Mouse (Mus musculus) cerebellum, adult 2 months (tissue): ENCODE results near the gene Aacs.

Experiments used
- CTCF ChIP-seq: fragments of 200-500 bp; IDR thresholded peaks from 2 replicates; pipeline ENCODE4 v1.5.1; 2011; ENCODE audit warnings: low read depth, mild to moderate bottlenecking, control low read depth, low read length, moderate library complexity, borderline replicate concordance; ENCODE audit not compliant: insufficient read depth
- POLR2A ChIP-seq: fragments of 200-500 bp; IDR thresholded peaks from 2 replicates; pipeline ENCODE4 v1.6.1; 2011; ENCODE audit warnings: low read length, control low read depth, borderline replicate concordance; ENCODE audit not compliant: insufficient read depth

- TF ChIP-seq CTCF = no peak
- TF ChIP-seq POLR2A = no peak
Measured at GRCm38 (mm10) chr5:125555732-125556131, 80.1 kb downstream of the Aacs start.
